Mouse (Mus musculus) brown adipose tissue, adult 24 weeks (tissue): ENCODE results near the gene Ctsr. TPM values are rescaled to one million over a fixed set of nuclear protein-coding genes. Genes with fewer than 3 reads are reported as not detected.
"Not testable (repeated sequence)": the region's sequence is repeated elsewhere in the genome, so short reads cannot be mapped to it uniquely, and the experiment has no call there.

Source experiments
- H3K27ac ChIP-seq: fragments of 200-500 bp; replicated peaks from 2 replicates; pipeline ENCODE4 v1.5.1; 2012; ENCODE audit warnings: low read depth, mild to moderate bottlenecking, low read length
- H3K4me1 ChIP-seq: fragments of 200-500 bp; 2 replicates; pipeline ENCODE4 v1.6.1; 2012; ENCODE audit warnings: low read length, mixed read lengths; ENCODE audit not compliant: control insufficient read depth, insufficient read depth, insufficient read length
- H3K4me3 ChIP-seq: fragments of 200-500 bp; 2 replicates; pipeline ENCODE4 v1.5.1; 2012; ENCODE audit warnings: low read depth, mild to moderate bottlenecking, low read length, moderate library complexity; ENCODE audit not compliant: insufficient read depth
- polyA plus RNA-seq: library from polyadenylated mRNA; stranded (reverse); fragments of >200 nt; gene quantifications from 2 replicates; pipeline ENCODE4 v1.2.4, GENCODE M21; 2012; ENCODE audit not compliant: missing spikeins, insufficient read depth, insufficient read length

Ctsr gene
- polyA plus RNA-seq = not detected in 2 replicates

GRCm38 (mm10) chr13:61164156-61164555 lies at the start of gene Ctsr:
Ctsr (minus strand) TSS chr13:61164256.
- Histone ChIP-seq H3K4me1 (no peaks in the 10 kb centered on the region), H3K27ac (no peak within 1 kb of the TSS)

GRCm38 (mm10) chr13:61203310-61203709 lies 39.3 kb upstream of the Ctsr start, which contains the start of gene Cts6:
Cts6 (minus strand) TSS chr13:61203410.
- Histone ChIP-seq H3K4me1 (no peaks in the 10 kb centered on the region), H3K27ac (no peak within 1 kb of the TSS), H3K4me3 (no peak within 1 kb of the TSS)

More at GRCm38 (mm10) chr13:61164156-61164555, at the start of gene Ctsr:
- no peak within 1 kb of the TSS for H3K4me3 ChIP-seq

GRCm38 (mm10) chr13:61185151-61185933 lies 21.3 kb upstream of the Ctsr start:
- not testable (repeated sequence) for H3K4me3 ChIP-seq, H3K4me1 ChIP-seq, H3K27ac ChIP-seq

GRCm38 (mm10) chr13:61164622-61165021 lies 566 bp upstream of the Ctsr start:
- no peaks in the 10 kb centered on the region for H3K4me1 ChIP-seq
- H3K27ac ChIP-seq = no peak overlapping the region
- H3K4me3 ChIP-seq = no peak overlapping the region

Other genes starting within 250 kb of the Ctsr start
- gene Gm49393, start 228.7 kb downstream of the Ctsr start, polyA plus RNA-seq = 3.6 TPM in 1 of 2 replicates, not detected in the other
- gene Gm49391, start 227.7 kb downstream of the Ctsr start, polyA plus RNA-seq = 2.2 and 10.1 TPM in 2 replicates
- gene Ctla2a, start 227.6 kb downstream of the Ctsr start, polyA plus RNA-seq = 21.1 and 47.5 TPM in 2 replicates
- gene Tpbpa, start 222.3 kb downstream of the Ctsr start, polyA plus RNA-seq = not detected in 2 replicates
- not detected in 2 replicates for gene Ctsj, start 158.3 kb downstream of the Ctsr start, polyA plus RNA-seq
- not detected in 2 replicates for gene Ctsq, start 123.6 kb downstream of the Ctsr start, polyA plus RNA-seq
- not detected in 2 replicates for gene Cts6, start 39.2 kb upstream of the Ctsr start, polyA plus RNA-seq
- not detected in 2 replicates for gene Cts8, start 91.1 kb upstream of the Ctsr start, polyA plus RNA-seq
- not detected in 2 replicates for gene Gm49398, start 124.6 kb upstream of the Ctsr start, polyA plus RNA-seq
- not detected in 2 replicates for gene Cts7, start 193.9 kb upstream of the Ctsr start, polyA plus RNA-seq